Mouse (Mus musculus) forebrain, postnatal 0 days (tissue): ENCODE measurements at regions not wholly inside any gene's neighbourhood (a gene's known extent, or its start where the extent isn't known, plus 50 kb on each side); places are given as distances from the start of the nearest gene placed in this dataset.

Source experiments
- ATAC-seq: fragments of 200-750 bp; cut with Nextera tagmentation; 2 replicates; pipeline ENCODE4 v1.8.0; 2017; ENCODE audit warnings: mild to moderate bottlenecking, moderate library complexity
- DNase-seq: peaks from one replicate; pipeline ENCODE4 v3.0.0-alpha.2; 2015
- H3K27ac ChIP-seq: fragments of 300-500 bp; sonication (generic); 2 replicates; pipeline ENCODE4 v1.5.1; 2014; ENCODE audit warnings: low read depth, mild to moderate bottlenecking, antibody characterized with exemption, low read length, moderate library complexity, mixed read lengths
- H3K27me3 ChIP-seq: fragments of 300-500 bp; sonication (generic); 2 replicates; pipeline ENCODE4 v1.6.1; 2014; ENCODE audit warnings: mild to moderate bottlenecking, low read length, mixed read lengths; ENCODE audit not compliant: insufficient read depth
- H3K36me3 ChIP-seq: fragments of 300-500 bp; sonication (generic); 2 replicates; pipeline ENCODE4 v1.6.1; 2014; ENCODE audit warnings: mild to moderate bottlenecking, moderate library complexity; ENCODE audit not compliant: insufficient read depth
- H3K4me1 ChIP-seq: fragments of 300-500 bp; sonication (generic); 2 replicates; pipeline ENCODE4 v1.6.1; 2014; ENCODE audit warnings: antibody characterized with exemption; ENCODE audit not compliant: insufficient read depth
- H3K4me2 ChIP-seq: fragments of 300-500 bp; sonication (generic); 2 replicates; pipeline ENCODE4 v1.6.1; 2014; ENCODE audit warnings: low read depth, mild to moderate bottlenecking, moderate library complexity
- H3K4me3 ChIP-seq: fragments of 300-500 bp; sonication (generic); 2 replicates; pipeline ENCODE4 v1.5.1; 2014; ENCODE audit warnings: low read depth, low read length, mixed read lengths
- H3K9ac ChIP-seq: fragments of 300-500 bp; sonication (generic); 2 replicates; pipeline ENCODE4 v1.6.1; 2014; ENCODE audit warnings: mild to moderate bottlenecking
- H3K9me3 ChIP-seq: fragments of 300-500 bp; sonication (generic); 2 replicates; pipeline ENCODE4 v1.6.1; 2016; ENCODE audit warnings: low read length
- CTCF ChIP-seq: sonication (generic); IDR thresholded peaks from 2 replicates; pipeline ENCODE4 v1.5.1; 2016; ENCODE audit warnings: antibody characterized with exemption, control low read depth, low read depth
- whole genome bisulfite sequencing: fragments of 180-500 bp; shearing (Covaris S2); extraction: QIAGEN DNeasy Blood & Tissue Kit; methylation state at CpG from one replicate; pipeline ENCODE4 v1.1.7; 2014; 5-methylcytosine and 5-hydroxymethylcytosine counted together

DNA sequence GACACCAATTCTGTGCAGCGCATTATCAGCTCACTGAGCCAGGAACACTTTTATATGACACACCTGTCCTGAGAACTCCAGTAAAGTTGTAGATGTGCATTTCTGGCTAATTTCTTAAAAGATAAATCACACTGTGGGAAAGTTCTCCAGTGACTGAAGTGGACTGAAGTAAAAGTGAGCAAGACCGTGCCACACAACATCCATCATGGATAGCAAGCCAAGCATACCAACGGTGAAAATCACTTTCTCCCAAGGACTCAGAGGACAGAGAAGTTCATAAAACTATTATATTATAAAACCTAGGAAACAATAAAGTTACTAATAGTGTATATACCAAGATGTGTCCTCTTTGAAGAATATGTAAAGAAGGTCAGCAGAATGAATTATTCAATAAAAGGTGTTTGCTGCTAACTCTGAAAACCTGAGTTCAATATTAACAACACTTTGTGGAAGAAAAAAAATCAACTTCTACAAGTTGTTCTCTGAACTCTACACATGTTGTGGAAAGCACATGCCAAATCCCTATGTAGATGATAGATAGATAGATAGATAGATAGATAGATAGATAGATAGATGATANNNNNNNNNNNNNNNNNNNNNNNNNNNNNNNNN lies 298.2 kb upstream of the Igbp1b start:
- H3K27ac ChIP-seq = no peak overlapping the region
- DNase-seq (no peak), ATAC-seq (no peak)
- H3K4me1 ChIP-seq = no peaks in the 10 kb centered on the region
- no peak overlapping the region for H3K4me3 ChIP-seq
- H3K27me3 ChIP-seq = no peaks in the 10 kb centered on the region
- no peaks in the 10 kb centered on the region for H3K36me3 ChIP-seq
- no peak for TF ChIP-seq CTCF
- H3K9ac ChIP-seq = no peak overlapping the region
- no peak overlapping the region for H3K4me2 ChIP-seq
- no peaks in the 10 kb centered on the region for H3K9me3 ChIP-seq
- WGBS = 95% methylated on average over 3 of the region's 3 CpGs

DNA sequence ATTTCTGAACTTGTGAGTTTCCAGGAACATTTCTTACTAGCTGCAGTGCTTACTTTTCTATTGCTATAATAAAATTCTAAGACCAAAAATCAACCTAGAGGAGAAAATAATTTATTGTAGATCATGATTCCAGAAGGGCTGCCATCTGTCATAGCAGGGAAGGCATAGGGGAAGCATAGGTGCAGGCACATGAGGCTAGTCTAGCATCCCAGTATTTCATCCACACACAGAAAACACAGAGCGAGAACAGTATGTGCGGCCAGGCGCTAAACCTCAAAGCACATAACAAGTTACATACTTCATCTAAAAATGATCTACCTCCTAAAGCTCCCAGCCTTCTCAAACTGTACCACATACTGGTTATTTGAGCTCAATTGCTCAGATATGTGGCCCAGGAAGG lies 292.5 kb upstream of the Igbp1b start:
- no peak for TF ChIP-seq CTCF
- DNase-seq (peak; percentile 3), ATAC-seq (no peak)
- H3K27me3 ChIP-seq = no peaks in the 10 kb centered on the region
- H3K4me2 ChIP-seq = no peak overlapping the region
- no peak overlapping the region for H3K27ac ChIP-seq
- no peaks in the 10 kb centered on the region for H3K4me1 ChIP-seq
- 71% methylated on average over 3 of the region's 3 CpGs for WGBS
- no peak overlapping the region for H3K4me3 ChIP-seq
- no peak overlapping the region for H3K9ac ChIP-seq
- H3K9me3 ChIP-seq = no peaks in the 10 kb centered on the region
- no peaks in the 10 kb centered on the region for H3K36me3 ChIP-seq

DNA sequence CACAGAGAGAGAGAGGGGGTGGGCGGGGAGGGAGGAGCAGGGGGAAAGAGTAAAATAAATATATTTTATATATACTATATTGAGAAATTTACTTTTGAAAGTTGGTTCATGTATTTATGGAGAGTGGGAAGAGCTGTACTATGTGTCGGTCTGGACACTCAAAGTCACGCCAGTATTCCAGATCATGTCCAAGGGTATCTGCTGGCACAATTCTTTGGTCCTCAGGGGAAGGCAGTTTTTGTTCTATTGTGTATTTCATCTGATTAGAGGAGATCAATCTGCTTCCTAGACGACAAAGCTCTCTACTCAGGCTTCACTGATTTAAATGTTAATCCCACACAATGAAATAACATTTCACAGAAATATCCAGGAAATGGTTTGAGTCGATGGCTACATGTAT lies 288.3 kb upstream of the Igbp1b start:
- WGBS = 47% methylated on average over 5 of the region's 5 CpGs
- H3K4me2 ChIP-seq = no peak overlapping the region
- no peak overlapping the region for H3K9ac ChIP-seq
- H3K36me3 ChIP-seq = no peaks in the 10 kb centered on the region
- no peak for ATAC-seq
- no peak for DNase-seq
- no peak for TF ChIP-seq CTCF
- no peaks in the 10 kb centered on the region for H3K4me1 ChIP-seq
- no peaks in the 10 kb centered on the region for H3K9me3 ChIP-seq
- H3K27me3 ChIP-seq = no peaks in the 10 kb centered on the region
- H3K4me3 ChIP-seq = no peak overlapping the region
- no peak overlapping the region for H3K27ac ChIP-seq

DNA sequence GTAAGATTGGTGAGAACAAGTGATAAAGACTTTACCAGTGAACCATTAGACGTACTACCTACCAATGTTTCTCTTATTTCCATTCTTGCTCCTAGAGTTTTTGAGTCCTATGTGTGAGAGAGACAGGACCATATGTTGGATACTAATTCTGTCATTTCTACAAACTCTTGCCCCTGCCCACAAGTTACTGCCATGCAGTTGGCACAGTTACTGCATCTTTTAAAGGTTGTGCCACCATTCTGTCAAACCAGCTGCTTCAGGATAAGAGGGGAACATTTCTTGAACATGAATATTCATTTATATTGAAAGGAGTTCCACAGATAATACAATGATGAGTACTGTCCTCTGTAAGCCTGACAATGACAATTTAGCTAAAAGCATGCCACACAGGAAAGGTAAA lies 287.1 kb upstream of the Igbp1b start:
- 36% methylated on average over 1 of the region's 1 CpGs for WGBS
- no peak overlapping the region for H3K9ac ChIP-seq
- no peaks in the 10 kb centered on the region for H3K27me3 ChIP-seq
- DNase-seq (peak; percentile 3), ATAC-seq (no peak)
- no peak overlapping the region for H3K4me2 ChIP-seq
- H3K4me1 ChIP-seq = no peaks in the 10 kb centered on the region
- H3K36me3 ChIP-seq = no peaks in the 10 kb centered on the region
- H3K4me3 ChIP-seq = no peak overlapping the region
- no peak overlapping the region for H3K27ac ChIP-seq
- H3K9me3 ChIP-seq = no peaks in the 10 kb centered on the region
- TF ChIP-seq CTCF = no peak

DNA sequence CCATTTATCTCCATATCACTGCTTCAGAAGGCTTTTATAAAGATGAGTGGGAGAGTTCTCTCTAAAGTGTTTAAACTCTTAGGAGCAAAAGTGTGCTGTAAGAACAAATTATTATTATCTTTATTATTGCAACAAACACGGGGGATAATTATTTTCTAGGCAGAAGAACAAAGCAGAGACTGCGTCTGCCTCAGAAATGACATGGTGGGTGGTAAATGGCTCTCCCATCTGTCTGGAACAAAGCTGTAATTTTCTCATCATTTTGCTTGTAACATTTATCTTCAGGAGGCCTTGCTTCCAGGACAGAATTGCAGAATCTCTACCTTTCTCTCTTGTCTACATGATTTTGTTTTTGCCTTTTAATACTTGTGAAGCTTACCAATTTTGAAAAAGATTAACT lies 261.8 kb upstream of the Igbp1b start:
- no peak overlapping the region for H3K27ac ChIP-seq
- H3K4me2 ChIP-seq = no peak overlapping the region
- DNase-seq (no peak), ATAC-seq (no peak)
- 37% methylated on average over 2 of the region's 2 CpGs for WGBS
- no peaks in the 10 kb centered on the region for H3K27me3 ChIP-seq
- no peaks in the 10 kb centered on the region for H3K4me1 ChIP-seq
- no peaks in the 10 kb centered on the region for H3K9me3 ChIP-seq
- no peak for TF ChIP-seq CTCF
- H3K4me3 ChIP-seq = no peak overlapping the region
- H3K36me3 ChIP-seq = no peaks in the 10 kb centered on the region
- H3K9ac ChIP-seq = no peak overlapping the region

DNA sequence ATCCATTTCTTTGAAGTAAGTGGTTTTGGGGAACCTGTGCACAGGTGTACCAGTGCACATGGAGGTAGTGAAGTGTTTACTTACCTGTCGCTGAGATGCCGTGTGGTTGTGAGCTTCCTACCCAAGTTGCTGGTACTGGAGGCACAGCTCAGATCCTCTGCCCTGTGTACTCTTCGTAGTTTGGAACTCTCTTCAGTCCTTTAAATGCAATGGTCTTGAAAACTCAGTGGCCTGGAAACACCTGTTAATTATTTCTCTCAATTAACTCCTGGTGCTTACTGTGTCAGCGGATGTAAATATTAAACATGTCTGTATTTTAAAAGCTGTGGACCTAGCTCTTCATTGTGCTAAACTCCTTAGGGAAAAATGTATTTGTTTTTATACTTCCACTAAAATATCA lies 261.2 kb upstream of the Igbp1b start:
- Histone ChIP-seq H3K27ac (no peak overlapping the region), H3K9me3 (no peaks in the 10 kb centered on the region), H3K4me2 (no peak overlapping the region), H3K4me1 (no peaks in the 10 kb centered on the region), H3K4me3 (no peak overlapping the region), H3K27me3 (no peaks in the 10 kb centered on the region), H3K36me3 (no peaks in the 10 kb centered on the region), H3K9ac (no peak overlapping the region)
- no peak for ATAC-seq
- WGBS = 86% methylated on average over 4 of the region's 4 CpGs
- no peak for DNase-seq
- TF ChIP-seq CTCF = no peak

DNA sequence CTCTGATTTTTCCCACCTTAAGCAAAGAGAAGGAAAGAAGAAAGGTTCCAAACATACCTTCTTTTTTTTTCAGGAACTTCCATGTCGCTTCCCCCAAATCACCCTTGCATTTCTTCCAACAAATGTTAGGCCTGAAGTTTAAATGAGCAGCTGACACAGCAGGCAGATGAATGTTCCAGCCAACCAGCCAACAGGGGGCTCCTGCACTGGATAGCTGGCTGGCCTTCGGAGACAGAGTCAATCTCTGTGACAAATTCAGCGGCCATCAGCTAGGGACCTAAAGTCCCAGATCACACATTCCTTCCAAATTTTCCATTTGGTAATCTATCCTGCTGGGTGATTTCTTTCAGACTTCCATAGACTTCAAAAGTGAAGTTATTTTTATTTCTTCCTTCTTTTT lies 256.6 kb upstream of the Igbp1b start:
- DNase-seq (no peak), ATAC-seq (no peak)
- no peak for TF ChIP-seq CTCF
- H3K27ac ChIP-seq = no peak overlapping the region
- 61% methylated on average over 3 of the region's 3 CpGs for WGBS
- no peak overlapping the region for H3K4me3 ChIP-seq
- H3K27me3 ChIP-seq = no peaks in the 10 kb centered on the region
- H3K4me2 ChIP-seq = no peak overlapping the region
- H3K9ac ChIP-seq = no peak overlapping the region
- H3K4me1 ChIP-seq = no peaks in the 10 kb centered on the region
- no peaks in the 10 kb centered on the region for H3K9me3 ChIP-seq
- no peaks in the 10 kb centered on the region for H3K36me3 ChIP-seq
